Mouse (Mus musculus) embryonic facial prominence, embryonic 15.5 days (tissue): ENCODE measurements around the gene Anks1b. TPM values are rescaled to one million over a fixed set of nuclear protein-coding genes. Genes with fewer than 3 reads are reported as not detected.
"Not testable (repeated sequence)": the region's sequence is repeated elsewhere in the genome, so short reads cannot be mapped to it uniquely, and the experiment has no call there.

ENCODE experiments used
- ATAC-seq: fragments of 200-750 bp; cut with Nextera tagmentation; 2 replicates; pipeline ENCODE4 v1.8.0; 2017; ENCODE audit warnings: low read depth, moderate TSS enrichment; ENCODE audit not compliant: insufficient number of reproducible peaks, low FRiP score, low TSS enrichment
- H3K27ac ChIP-seq: fragments of 300-500 bp; sonication (generic); replicated peaks from 2 replicates; pipeline ENCODE4 v1.5.1; 2015; ENCODE audit warnings: mild to moderate bottlenecking, inconsistent platforms
- H3K27me3 ChIP-seq: fragments of 300-500 bp; sonication (generic); 2 replicates; pipeline ENCODE4 v1.6.1; 2015; ENCODE audit warnings: inconsistent platforms
- H3K36me3 ChIP-seq: fragments of 300-500 bp; sonication (generic); 2 replicates; pipeline ENCODE4 v1.6.1; 2015; ENCODE audit warnings: mild to moderate bottlenecking, inconsistent platforms
- H3K4me1 ChIP-seq: fragments of 300-500 bp; sonication (generic); 2 replicates; pipeline ENCODE4 v1.6.1; 2015; ENCODE audit warnings: inconsistent platforms
- H3K4me2 ChIP-seq: fragments of 300-500 bp; sonication (generic); replicated peaks from 2 replicates; pipeline ENCODE4 v1.6.1; 2015; ENCODE audit warnings: mild to moderate bottlenecking, inconsistent platforms
- H3K4me3 ChIP-seq: fragments of 300-500 bp; sonication (generic); replicated peaks from 2 replicates; pipeline ENCODE4 v1.5.1; 2015; ENCODE audit warnings: mild to moderate bottlenecking, inconsistent platforms
- H3K9ac ChIP-seq: fragments of 300-500 bp; sonication (generic); 2 replicates; pipeline ENCODE4 v1.6.1; 2015; ENCODE audit warnings: inconsistent platforms
- H3K9me3 ChIP-seq: fragments of 300-500 bp; sonication (generic); replicated peaks from 2 replicates; pipeline ENCODE4 v1.6.1; 2016; ENCODE audit warnings: inconsistent platforms
- WGBS: fragments of 180-500 bp; shearing (Covaris S2); methylation state at CpG from one replicate; pipeline ENCODE4 v1.1.7; 2015; 5-methylcytosine and 5-hydroxymethylcytosine counted together
- polyA plus RNA-seq: library from polyadenylated mRNA; unstranded; fragments of >200 nt; fragmentation: Nextera tagmentation; extraction: Ambion mirVana; gene quantifications from 2 replicates; pipeline ENCODE4 v1.2.1, GENCODE M21; 2015

The Anks1b gene
- polyA plus RNA-seq, 1 experiment from 2014 or later, result 2.0 TPM

- Histone ChIP-seq H3K4me2 (no peak overlapping the region), H3K4me1 (no peaks in the 10 kb centered on the region), H3K27me3 (no peaks in the 10 kb centered on the region), H3K9me3 (no peaks in the 10 kb centered on the region), H3K27ac (no peak overlapping the region), H3K4me3 (no peak overlapping the region), H3K9ac (no peak overlapping the region), H3K36me3 (no peaks in the 10 kb centered on the region)
- no peak for ATAC-seq
- 77% methylated on average over 7 of the region's 7 CpGs for WGBS
These were observed 744.5 kb downstream of the Anks1b start for GRCm38 (mm10) chr10:90617664-90618296.

DNA sequence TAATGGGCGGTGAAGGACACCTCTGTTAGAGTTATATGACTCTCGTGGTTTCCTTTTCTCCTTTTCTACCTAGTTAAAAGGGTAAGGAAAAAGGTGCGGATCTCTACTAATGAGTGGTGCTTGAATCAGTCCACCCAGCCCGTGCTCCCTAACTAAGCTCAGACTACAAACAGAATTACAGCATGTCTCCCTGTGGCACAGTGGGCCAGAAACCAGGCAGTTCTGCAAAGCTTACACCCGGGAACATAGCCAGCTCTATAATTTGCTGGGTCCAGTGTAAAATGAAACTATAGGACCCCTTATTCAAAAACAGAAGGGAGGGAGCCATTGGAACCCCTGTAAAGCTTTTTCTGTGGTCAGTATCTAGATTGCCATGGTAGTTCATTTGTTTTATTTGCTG lies 754.2 kb downstream of the Anks1b start:
- WGBS, result 68% methylated on average over 5 of the region's 5 CpGs

GRCm38 (mm10) chr10:90630099-90630698 lies 756.9 kb downstream of the Anks1b start:
- Histone ChIP-seq H3K9ac (no peak overlapping the region), H3K36me3 (no peaks in the 10 kb centered on the region), H3K27me3 (no peaks in the 10 kb centered on the region), H3K4me2 (no peak overlapping the region), H3K27ac (no peak overlapping the region), H3K4me3 (no peak overlapping the region), H3K9me3 (no peaks in the 10 kb centered on the region), H3K4me1 (no peaks in the 10 kb centered on the region)
- no peak for ATAC-seq
- 55% methylated on average over 7 of the region's 7 CpGs for WGBS

More for the DNA sequence above, 754.2 kb downstream of the Anks1b start:
- H3K4me1 ChIP-seq, result no peaks in the 10 kb centered on the region
- no peak overlapping the region for H3K4me2 ChIP-seq
- H3K27ac ChIP-seq, result no peak overlapping the region
- H3K9me3 ChIP-seq, result no peaks in the 10 kb centered on the region
- H3K36me3 ChIP-seq, result no peaks in the 10 kb centered on the region
- H3K27me3 ChIP-seq, result no peaks in the 10 kb centered on the region
- ATAC-seq, result no peak
- H3K9ac ChIP-seq, result no peak overlapping the region
- H3K4me3 ChIP-seq, result no peak overlapping the region

GRCm38 (mm10) chr10:90630794-90631193 lies 757.5 kb downstream of the Anks1b start:
- not testable (repeated sequence) for H3K4me2 ChIP-seq, H3K4me1 ChIP-seq, ATAC-seq, H3K36me3 ChIP-seq, H3K27ac ChIP-seq, H3K27me3 ChIP-seq, H3K9me3 ChIP-seq, H3K4me3 ChIP-seq, H3K9ac ChIP-seq
- WGBS, result 75% methylated on average over 3 of the region's 3 CpGs

- 58% methylated on average over 4 of the region's 4 CpGs for WGBS
- Histone ChIP-seq H3K27me3 (no peaks in the 10 kb centered on the region), H3K27ac (no peak overlapping the region), H3K9me3 (no peaks in the 10 kb centered on the region), H3K36me3 (no peaks in the 10 kb centered on the region), H3K9ac (no peak overlapping the region), H3K4me1 (no peaks in the 10 kb centered on the region), H3K4me2 (no peak overlapping the region), H3K4me3 (no peak overlapping the region)
- no peak for ATAC-seq
These were observed 764.0 kb downstream of the Anks1b start for GRCm38 (mm10) chr10:90637352-90637751.

- no peaks in the 10 kb centered on the region for H3K36me3 ChIP-seq
- no peak overlapping the region for H3K4me2 ChIP-seq
- no peak overlapping the region for H3K27ac ChIP-seq
- no peak overlapping the region for H3K4me3 ChIP-seq
- WGBS, result 75% methylated on average over 2 of the region's 2 CpGs
- ATAC-seq, result no peak
- H3K9me3 ChIP-seq, result no peaks in the 10 kb centered on the region
- H3K27me3 ChIP-seq, result no peaks in the 10 kb centered on the region
- no peak overlapping the region for H3K9ac ChIP-seq
- H3K4me1 ChIP-seq, result no peaks in the 10 kb centered on the region
These were observed 776.4 kb downstream of the Anks1b start for GRCm38 (mm10) chr10:90649681-90650080.

- no peak overlapping the region for H3K4me2 ChIP-seq
- no peaks in the 10 kb centered on the region for H3K9me3 ChIP-seq
- H3K4me3 ChIP-seq, result no peak overlapping the region
- 43% methylated on average over 7 of the region's 7 CpGs for WGBS
- peaks cover 4% of the 10 kb centered on the region; the same call in 1 of the 2 replicates for H3K4me1 ChIP-seq
- no peak for ATAC-seq
- H3K27me3 ChIP-seq, result no peaks in the 10 kb centered on the region
- H3K36me3 ChIP-seq, result no peaks in the 10 kb centered on the region
- no peak overlapping the region for H3K9ac ChIP-seq
- H3K27ac ChIP-seq, result peak overlapping the region; percentile 28; the same call in 1 of the 2 replicates
These were observed 784.3 kb downstream of the Anks1b start for GRCm38 (mm10) chr10:90657416-90658120.

DNA sequence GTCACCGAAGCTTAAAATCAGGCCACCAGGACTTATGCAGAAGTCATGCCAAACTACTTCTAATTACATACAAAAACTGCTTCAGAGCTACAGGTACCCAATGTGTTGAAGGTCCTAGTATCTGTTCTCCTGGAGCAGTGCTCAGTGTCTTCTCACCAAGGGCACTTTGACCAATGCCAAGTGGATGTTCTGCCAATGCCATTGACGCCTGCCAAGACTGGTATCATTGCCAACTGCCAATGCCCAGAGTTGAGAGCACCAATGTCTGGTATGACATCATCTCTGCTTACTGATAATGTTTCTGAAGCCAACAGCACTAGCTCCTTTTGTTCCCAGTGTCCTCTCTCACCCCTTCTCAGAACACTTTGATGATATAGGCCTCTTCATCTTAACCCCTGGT lies 793.4 kb downstream of the Anks1b start:
- Histone ChIP-seq H3K4me2 (no peak overlapping the region), H3K4me1 (no peaks in the 10 kb centered on the region), H3K27ac (no peak overlapping the region), H3K9me3 (no peaks in the 10 kb centered on the region), H3K36me3 (no peaks in the 10 kb centered on the region), H3K4me3 (no peak overlapping the region), H3K27me3 (no peaks in the 10 kb centered on the region), H3K9ac (no peak overlapping the region)
- ATAC-seq, result no peak
- WGBS, result 92% methylated on average over 2 of the region's 2 CpGs

GRCm38 (mm10) chr10:90670291-90670690 lies 797.0 kb downstream of the Anks1b start:
- no peak for ATAC-seq
- Histone ChIP-seq H3K4me1 (no peaks in the 10 kb centered on the region), H3K27ac (no peak overlapping the region), H3K4me2 (no peak overlapping the region), H3K36me3 (no peaks in the 10 kb centered on the region), H3K9ac (no peak overlapping the region), H3K27me3 (no peaks in the 10 kb centered on the region), H3K4me3 (no peak overlapping the region), H3K9me3 (no peaks in the 10 kb centered on the region)
- 88% methylated on average over 3 of the region's 3 CpGs for WGBS

- Histone ChIP-seq H3K4me1 (no peaks in the 10 kb centered on the region), H3K4me3 (no peak overlapping the region), H3K36me3 (no peaks in the 10 kb centered on the region), H3K9me3 (no peaks in the 10 kb centered on the region), H3K9ac (no peak overlapping the region), H3K27me3 (no peaks in the 10 kb centered on the region), H3K4me2 (no peak overlapping the region), H3K27ac (no peak overlapping the region)
- WGBS, result 81% methylated on average over 3 of the region's 3 CpGs
- ATAC-seq, result no peak
These were observed 798.8 kb downstream of the Anks1b start for GRCm38 (mm10) chr10:90672135-90672534.

- Histone ChIP-seq H3K4me1 (no peaks in the 10 kb centered on the region), H3K9ac (no peak overlapping the region), H3K9me3 (no peaks in the 10 kb centered on the region), H3K4me2 (no peak overlapping the region), H3K27ac (no peak overlapping the region), H3K27me3 (no peaks in the 10 kb centered on the region), H3K36me3 (no peaks in the 10 kb centered on the region), H3K4me3 (no peak overlapping the region)
- no peak for ATAC-seq
- 57% methylated on average over 10 of the region's 10 CpGs for WGBS
These were observed 801.1 kb downstream of the Anks1b start for GRCm38 (mm10) chr10:90674362-90674761.
